Mouse (Mus musculus) liver, postnatal 0 days (tissue): ENCODE data around the gene Slc37a3. TPM values are rescaled to one million over a fixed set of nuclear protein-coding genes. Genes with fewer than 3 reads are reported as not detected.
"Not testable (repeated sequence)": the region's sequence is repeated elsewhere in the genome, so short reads cannot be mapped to it uniquely, and the experiment has no call there.

Experiments
- ATAC-seq: fragments of 200-750 bp; cut with Nextera tagmentation; 2 replicates; pipeline ENCODE4 v1.8.0; 2017; ENCODE audit warnings: mild to moderate bottlenecking, moderate library complexity
- DNase-seq: peaks from one replicate; pipeline ENCODE4 v3.0.0-alpha.2; 2016
- H3K27ac ChIP-seq: fragments of 300-500 bp; sonication (generic); 2 replicates; pipeline ENCODE4 v1.5.1; 2014; ENCODE audit warnings: antibody characterized with exemption, moderate library complexity, mild to moderate bottlenecking, low read depth
- H3K27me3 ChIP-seq: fragments of 300-500 bp; sonication (generic); 2 replicates; pipeline ENCODE4 v1.6.1; 2014; ENCODE audit warnings: low read length, control low read depth, mixed read lengths; ENCODE audit not compliant: insufficient read depth
- H3K36me3 ChIP-seq: fragments of 300-500 bp; sonication (generic); replicated peaks from 2 replicates; pipeline ENCODE4 v1.6.1; 2014; ENCODE audit warnings: mild to moderate bottlenecking, control low read depth, low read length, moderate library complexity, mixed read lengths; ENCODE audit not compliant: insufficient read depth
- H3K4me1 ChIP-seq: fragments of 300-500 bp; sonication (generic); 2 replicates; pipeline ENCODE4 v1.6.1; 2014; ENCODE audit warnings: antibody characterized with exemption, mild to moderate bottlenecking, control low read depth; ENCODE audit not compliant: insufficient read depth
- H3K4me2 ChIP-seq: fragments of 300-500 bp; sonication (generic); 2 replicates; pipeline ENCODE4 v1.6.1; 2014; ENCODE audit warnings: low read depth, mild to moderate bottlenecking, low read length, moderate library complexity, mixed read lengths
- H3K4me3 ChIP-seq: fragments of 300-500 bp; sonication (generic); 2 replicates; pipeline ENCODE4 v1.5.1; 2014; ENCODE audit warnings: low read depth, low read length
- H3K9ac ChIP-seq: fragments of 300-500 bp; sonication (generic); replicated peaks from 2 replicates; pipeline ENCODE4 v1.6.1; 2014; ENCODE audit warnings: mild to moderate bottlenecking, moderate library complexity
- H3K9me3 ChIP-seq: fragments of 300-500 bp; sonication (generic); 2 replicates; pipeline ENCODE4 v1.6.1; 2016; ENCODE audit warnings: mild to moderate bottlenecking, control low read depth, low read length, mixed read lengths
- CTCF ChIP-seq: sonication (generic); IDR thresholded peaks from 2 replicates; pipeline ENCODE4 v1.5.1; 2016; ENCODE audit warnings: antibody characterized with exemption, low read depth
- EP300 ChIP-seq: IDR thresholded peaks from 2 replicates; pipeline ENCODE4 v1.6.1; 2016; ENCODE audit warnings: antibody characterized with exemption, low read depth, mild to moderate bottlenecking
- WGBS: fragments of 180-500 bp; shearing (Covaris S2); extraction: QIAGEN DNeasy Blood & Tissue Kit; methylation state at CpG from one replicate; pipeline ENCODE4 v1.1.7; 2014; ENCODE audit not compliant: insufficient replicate concordance; 5-methylcytosine and 5-hydroxymethylcytosine counted together
- polyA plus RNA-seq: library from polyadenylated mRNA; unstranded; fragments of >200 nt; fragmentation: Nextera tagmentation; extraction: Ambion mirVana; gene quantifications from 2 replicates; pipeline ENCODE4 v1.2.1, GENCODE M21; 2015

Gene Slc37a3
- polyA plus RNA-seq, 1 experiment from 2014 or later, result 16.0 TPM

DNA sequence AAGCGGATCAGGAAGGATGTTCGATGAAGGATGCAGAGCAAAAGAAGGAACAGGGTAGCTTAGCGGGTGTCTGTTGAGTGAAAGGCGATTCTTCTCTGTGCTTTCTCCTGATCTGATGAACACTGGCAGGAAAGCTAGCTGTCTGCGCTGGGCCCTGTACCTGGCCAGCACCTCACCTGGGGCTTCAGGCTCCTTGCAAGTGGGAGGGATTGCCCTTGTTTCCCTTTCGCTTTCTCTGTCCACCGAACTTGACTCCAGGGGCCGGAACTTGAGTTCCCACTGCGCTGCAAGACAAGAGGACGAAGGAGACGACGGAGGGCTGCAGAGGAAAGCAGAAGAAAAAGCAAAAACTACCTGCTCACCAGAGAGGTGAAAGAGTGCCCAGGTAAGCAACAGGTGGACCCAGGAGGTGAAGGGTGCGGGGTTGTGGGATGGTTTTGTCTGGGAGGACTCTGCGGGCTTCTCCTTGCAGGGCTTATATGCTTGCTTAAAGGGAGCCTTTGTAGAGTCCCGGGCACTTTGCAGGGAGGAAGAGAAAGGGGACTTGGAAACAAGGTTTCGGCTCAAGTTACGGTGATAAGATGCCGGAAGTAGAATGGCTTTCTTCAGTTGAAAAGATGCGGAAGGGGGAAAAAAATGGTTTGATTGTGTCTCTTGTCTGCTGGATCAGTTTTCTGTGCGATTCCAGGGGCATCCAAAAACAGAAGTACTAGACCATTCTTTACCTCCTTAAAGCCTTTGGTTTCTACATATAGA is 3.8 kb upstream of the Slc37a3 start, which contains the start of gene Rab19:
Gene Rab19 (plus strand): TSS at position 51 of the 756 bp plus-strand sequence.
- Histone ChIP-seq H3K9me3 (no peaks in the 10 kb centered on the region), H3K4me2 (peak within 1 kb of the TSS; percentile 86), H3K9ac (peak within 1 kb of the TSS; percentile 64), H3K27me3 (peaks cover 15% of the 10 kb centered on the region; the same call in 1 of the 2 replicates), H3K4me1 (peaks cover 9% of the 10 kb centered on the region), H3K4me3 (peak within 1 kb of the TSS; percentile 61), H3K36me3 (no peaks in the 10 kb centered on the region), H3K27ac (peak within 1 kb of the TSS; percentile 66)
- TF ChIP-seq CTCF (no peak), EP300 (no peak)
- ATAC-seq, result no peak
- peak; percentile 29 for DNase-seq
- 4% methylated on average over 20 of the region's 20 CpGs for WGBS

GRCm38 (mm10) chr6:39380276-39380675 is 2.8 kb upstream of the Slc37a3 start:
- no peaks in the 10 kb centered on the region for H3K9me3 ChIP-seq
- TF ChIP-seq EP300 (no peak), CTCF (no peak)
- H3K27ac ChIP-seq, result no peak overlapping the region
- no peak overlapping the region for H3K9ac ChIP-seq
- ATAC-seq (no peak), DNase-seq (no peak)
- no peaks in the 10 kb centered on the region for H3K36me3 ChIP-seq
- no peak overlapping the region for H3K4me3 ChIP-seq
- no peak overlapping the region for H3K4me2 ChIP-seq
- peaks cover 16% of the 10 kb centered on the region for H3K4me1 ChIP-seq
- peaks cover 15% of the 10 kb centered on the region; the same call in 1 of the 2 replicates for H3K27me3 ChIP-seq
- 61% methylated on average over 3 of the region's 3 CpGs for WGBS

DNA sequence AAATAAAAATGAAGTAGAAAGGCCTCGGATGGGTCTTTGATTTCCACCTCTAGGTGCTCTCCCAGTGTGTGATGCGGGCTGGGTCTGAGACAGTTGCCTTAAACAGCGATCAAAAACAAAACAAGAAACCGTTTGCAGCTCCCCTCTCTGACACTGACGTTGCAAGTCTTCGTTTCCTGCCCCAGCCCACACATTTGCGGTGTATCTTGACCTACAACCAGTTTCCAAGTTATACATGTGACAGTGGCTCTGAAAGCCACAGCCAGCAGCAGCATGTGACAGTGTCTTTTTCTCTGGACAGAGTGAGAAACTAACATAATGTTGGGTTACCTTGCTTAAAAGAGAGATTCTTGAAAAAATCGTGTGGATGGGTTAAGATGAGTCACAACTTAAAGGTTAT is 2.3 kb upstream of the Slc37a3 start:
- Histone ChIP-seq H3K27me3 (peaks cover 15% of the 10 kb centered on the region; the same call in 1 of the 2 replicates), H3K4me3 (0 out of 2 replicates have a peak overlapping the region, but pooled peaks have one; percentile 8), H3K27ac (peak overlapping the region; percentile 55; the same call in 1 of the 2 replicates), H3K4me2 (peak overlapping the region; percentile 45), H3K9ac (no peak overlapping the region), H3K4me1 (peaks cover 16% of the 10 kb centered on the region), H3K36me3 (no peaks in the 10 kb centered on the region), H3K9me3 (no peaks in the 10 kb centered on the region)
- DNase-seq, result no peak
- 40% methylated on average over 8 of the region's 8 CpGs for WGBS
- TF ChIP-seq CTCF, result no peak
- TF ChIP-seq EP300, result no peak
- no peak for ATAC-seq

DNA sequence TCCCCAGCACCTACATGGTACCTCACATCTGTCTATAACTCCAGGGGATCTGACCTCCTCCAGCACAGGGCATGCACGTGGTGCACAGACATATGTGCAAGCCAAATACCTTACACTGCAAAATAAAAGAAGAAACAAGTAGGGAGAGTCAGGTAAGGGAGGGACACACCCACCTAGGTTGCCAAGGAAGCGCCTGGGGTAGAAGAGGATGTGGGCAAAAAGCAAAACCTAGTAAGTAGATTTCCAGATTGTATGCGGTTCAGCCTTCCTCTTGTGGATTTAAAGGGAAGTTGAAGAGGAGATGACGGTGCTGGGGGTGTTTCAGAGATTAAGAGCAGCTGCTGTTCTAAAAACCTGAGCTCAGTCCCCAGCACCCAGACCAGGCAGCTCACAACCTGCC is 1.7 kb upstream of the Slc37a3 start:
- Histone ChIP-seq H3K36me3 (0 out of 2 replicates have a peak, but pooled peaks cover 2% of the 10 kb centered on the region), H3K4me3 (0 out of 2 replicates have a peak overlapping the region, but pooled peaks have one; percentile 8), H3K27ac (peak overlapping the region; percentile 55; the same call in 1 of the 2 replicates), H3K9ac (no peak overlapping the region), H3K27me3 (peaks cover 15% of the 10 kb centered on the region; the same call in 1 of the 2 replicates), H3K4me1 (peaks cover 16% of the 10 kb centered on the region), H3K9me3 (no peaks in the 10 kb centered on the region), H3K4me2 (peak overlapping the region; percentile 45; the same call in 1 of the 2 replicates)
- WGBS, result 22% methylated on average over 4 of the region's 4 CpGs
- DNase-seq (peak; percentile 26), ATAC-seq (peak; percentile 7; the same call in 1 of the 2 replicates)
- TF ChIP-seq EP300 (no peak), CTCF (no peak)

DNA sequence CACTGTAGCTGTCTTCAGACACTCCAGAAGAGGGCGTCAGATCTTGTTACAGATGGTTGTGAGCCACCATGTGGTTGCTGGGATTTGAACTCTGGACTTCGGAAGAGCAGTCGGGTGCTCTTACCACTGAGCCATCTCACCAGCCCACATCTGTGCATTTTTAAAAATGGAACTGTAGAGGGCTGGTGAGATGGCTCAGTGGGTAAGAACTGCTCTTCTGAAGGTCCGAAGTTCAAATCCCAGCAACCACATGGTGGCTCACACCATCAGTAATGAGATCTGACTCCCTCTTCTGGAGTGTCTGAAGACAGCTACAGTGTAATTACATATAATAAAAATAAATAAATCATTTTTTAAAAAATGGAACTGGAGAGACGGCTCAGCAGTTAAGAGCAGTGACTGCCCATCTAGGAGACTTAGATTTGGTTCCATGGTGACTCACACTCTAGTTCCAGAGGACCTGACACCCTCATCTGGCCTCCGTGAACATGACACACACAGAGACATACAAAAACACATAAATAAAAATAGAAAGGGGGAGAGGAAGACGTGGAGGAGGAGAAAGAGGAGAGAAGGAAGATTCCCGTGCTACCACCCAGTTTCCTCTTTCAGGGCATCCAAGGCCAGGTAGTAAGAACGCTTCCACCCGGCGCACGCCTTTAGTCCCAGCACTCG is 823 bp upstream of the Slc37a3 start:
- WGBS, result 63% methylated on average over 13 of the region's 13 CpGs
- H3K4me2 ChIP-seq, H3K9ac ChIP-seq, H3K9me3 ChIP-seq, H3K27me3 ChIP-seq, ATAC-seq, DNase-seq, H3K36me3 ChIP-seq, H3K27ac ChIP-seq, H3K4me3 ChIP-seq: not testable (repeated sequence)
- H3K4me1 ChIP-seq, result peaks cover 16% of the 10 kb centered on the region

DNA sequence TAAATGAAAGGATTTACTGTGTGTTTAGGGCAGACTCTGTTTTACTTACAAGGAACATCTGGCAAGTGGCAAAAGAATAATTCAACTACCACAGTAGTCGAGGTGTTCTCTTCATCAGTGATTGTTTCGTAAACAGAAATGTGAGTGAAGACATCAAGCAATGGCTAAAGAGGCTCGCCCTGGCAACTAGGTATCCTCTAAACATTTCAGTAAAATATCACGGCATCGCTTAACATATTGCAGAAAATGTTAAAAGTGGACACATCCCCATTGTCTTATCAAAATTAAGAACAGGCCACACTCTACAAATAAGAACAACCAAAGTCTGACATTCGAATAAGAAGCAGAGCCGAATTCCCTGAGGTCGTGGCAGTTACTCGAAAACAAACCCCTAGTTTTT is 700 bp downstream of the Slc37a3 start:
- no peak for DNase-seq
- Histone ChIP-seq H3K4me1 (peaks cover 28% of the 10 kb centered on the region), H3K4me3 (peak overlapping the region; percentile 96), H3K27ac (peak overlapping the region; percentile 73; the same call in 1 of the 2 replicates), H3K27me3 (no peaks in the 10 kb centered on the region), H3K9me3 (no peaks in the 10 kb centered on the region), H3K9ac (peak overlapping the region; percentile 87), H3K4me2 (peak overlapping the region; percentile 97), H3K36me3 (0 out of 2 replicates have a peak, but pooled peaks cover 3% of the 10 kb centered on the region)
- WGBS, result 20% methylated on average over 9 of the region's 9 CpGs
- no peak for TF ChIP-seq CTCF
- TF ChIP-seq EP300, result no peak
- ATAC-seq, result no peak
